Mouse (Mus musculus) brain, embryonic 18.5 days (tissue): ENCODE results near the gene B4galt7.
"Not testable (repeated sequence)": the region's sequence is repeated elsewhere in the genome, so short reads cannot be mapped to it uniquely, and the experiment has no call there.

Experiments
- DNase-seq: peaks from one replicate; pipeline ENCODE4 v3.0.0-alpha.2; 2012; ENCODE audit warnings: low read depth, low spot score

The B4galt7 gene

DNA sequence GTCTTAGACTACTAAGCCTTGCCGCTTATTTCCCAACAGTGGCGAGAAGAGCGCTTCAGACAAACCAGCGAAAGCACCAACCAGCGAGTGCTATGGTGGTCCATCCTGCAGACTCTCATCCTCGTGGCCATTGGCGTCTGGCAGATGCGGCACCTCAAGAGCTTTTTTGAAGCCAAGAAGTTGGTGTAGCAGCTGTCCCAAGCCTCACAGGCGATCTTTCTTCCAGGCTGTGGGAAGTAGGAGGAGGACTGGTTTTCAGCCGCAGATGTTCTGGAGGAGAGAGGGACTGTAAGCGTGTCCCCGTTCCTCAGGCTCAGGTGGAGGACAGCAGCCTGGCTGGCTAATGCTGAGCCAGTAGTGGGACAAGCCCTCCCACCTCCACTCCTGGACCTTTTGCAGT is 2.9 kb upstream of the B4galt7 start:
- no peak for DNase-seq

DNA sequence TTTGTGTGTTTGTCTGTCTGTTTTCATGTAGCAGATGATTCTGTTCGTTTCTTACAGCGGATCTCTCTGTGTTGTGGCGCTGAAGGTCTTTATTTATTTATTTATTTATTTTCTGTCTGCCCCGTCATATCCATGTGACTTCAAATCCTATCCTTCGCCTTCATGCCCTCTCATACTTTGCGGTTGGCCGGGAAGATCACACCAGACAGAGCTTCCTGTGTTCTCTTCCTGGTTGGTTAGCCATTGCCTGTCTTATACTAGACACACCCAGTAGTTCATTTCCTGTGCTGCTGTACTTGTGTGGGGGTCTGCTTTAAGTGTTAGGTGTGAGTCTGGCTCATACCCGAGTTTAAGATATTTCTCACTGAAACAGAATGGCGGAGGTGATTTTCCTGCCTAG is 961 bp downstream of the B4galt7 start:
- no peak for DNase-seq

- no peak for DNase-seq
Observed at GRCm38 (mm10) chr13:55601611-55602010, 1.9 kb downstream of the B4galt7 start.

DNA sequence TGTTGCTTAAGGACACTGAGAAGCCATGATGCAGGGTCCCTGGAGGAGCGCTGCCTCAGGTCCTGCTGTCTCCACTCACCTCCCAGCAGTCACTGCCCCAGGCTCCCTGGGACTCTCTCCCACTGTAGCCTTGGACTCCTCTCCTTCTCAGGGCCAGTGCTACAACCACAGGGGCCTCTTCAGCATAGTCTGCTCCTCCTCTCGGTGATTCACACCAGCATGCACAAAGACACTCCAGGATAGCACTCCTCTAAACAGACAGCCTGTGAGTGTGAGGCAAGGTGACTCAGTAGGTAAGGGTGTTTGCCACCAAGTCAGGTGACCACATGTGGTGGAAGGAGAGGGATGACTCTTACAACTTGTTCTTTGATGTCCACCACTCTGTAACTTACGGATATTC is 4.9 kb downstream of the B4galt7 start:
- DNase-seq: no peak

DNA sequence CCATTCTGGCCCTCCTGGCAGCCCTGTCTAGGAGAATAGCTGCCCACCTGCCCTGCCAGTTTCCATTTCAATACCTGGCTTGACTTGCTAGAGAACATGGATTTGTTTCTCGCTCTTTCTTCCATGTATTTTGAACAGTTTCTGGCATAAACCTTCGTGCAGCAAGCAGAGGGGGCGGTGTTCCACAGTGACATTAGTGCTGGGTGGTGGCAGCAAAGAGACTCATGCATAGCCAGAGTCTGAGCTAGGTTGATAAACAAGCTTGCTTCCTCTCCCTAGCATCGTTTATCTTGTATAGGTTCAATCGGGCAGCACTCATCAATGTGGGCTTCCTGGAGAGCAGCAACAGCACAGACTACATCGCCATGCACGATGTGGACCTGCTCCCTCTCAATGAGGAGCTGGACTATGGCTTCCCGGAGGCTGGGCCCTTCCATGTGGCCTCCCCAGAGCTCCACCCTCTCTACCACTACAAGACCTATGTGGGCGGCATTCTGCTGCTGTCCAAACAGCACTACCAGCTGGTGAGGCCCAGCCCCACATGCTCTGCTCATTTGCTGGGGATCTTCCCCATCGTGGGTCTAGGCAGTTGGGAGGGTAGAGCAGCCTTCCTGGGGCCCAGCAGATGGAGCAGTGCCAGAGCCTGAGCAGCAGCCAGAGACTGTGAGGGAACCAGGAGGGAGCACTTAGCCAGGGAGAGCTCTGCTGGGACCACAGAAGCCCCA is 7.4 kb downstream of the B4galt7 start:
- DNase-seq: no peak

- DNase-seq: no peak
Observed at GRCm38 (mm10) chr13:55607624-55608006, 7.9 kb downstream of the B4galt7 start.

GRCm38 (mm10) chr13:55611996-55612395 is 12.3 kb downstream of the B4galt7 start:
- DNase-seq: no peak

- no peak for DNase-seq
Observed at GRCm38 (mm10) chr13:55613471-55613870, 13.8 kb downstream of the B4galt7 start.

DNA sequence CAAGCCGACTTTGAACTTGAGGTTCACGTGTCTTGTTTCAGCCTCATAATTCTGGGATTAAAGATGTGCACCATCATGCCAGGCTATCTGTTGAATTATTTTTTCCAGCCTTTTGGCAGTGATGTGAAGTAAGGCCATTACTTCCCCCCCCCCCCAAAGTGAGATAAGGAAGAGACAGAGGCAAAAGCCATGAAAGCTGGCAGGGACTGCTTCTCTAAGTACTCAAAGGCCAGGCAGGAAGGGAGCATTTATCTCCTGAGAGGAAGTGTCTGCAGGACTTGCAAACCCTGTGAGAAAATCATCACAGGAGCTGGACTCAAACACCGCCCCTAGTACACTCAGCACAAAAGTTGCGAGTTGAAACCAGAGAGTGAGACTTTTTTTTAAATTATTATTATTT is 19.6 kb downstream of the B4galt7 start:
- no peak for DNase-seq

DNA sequence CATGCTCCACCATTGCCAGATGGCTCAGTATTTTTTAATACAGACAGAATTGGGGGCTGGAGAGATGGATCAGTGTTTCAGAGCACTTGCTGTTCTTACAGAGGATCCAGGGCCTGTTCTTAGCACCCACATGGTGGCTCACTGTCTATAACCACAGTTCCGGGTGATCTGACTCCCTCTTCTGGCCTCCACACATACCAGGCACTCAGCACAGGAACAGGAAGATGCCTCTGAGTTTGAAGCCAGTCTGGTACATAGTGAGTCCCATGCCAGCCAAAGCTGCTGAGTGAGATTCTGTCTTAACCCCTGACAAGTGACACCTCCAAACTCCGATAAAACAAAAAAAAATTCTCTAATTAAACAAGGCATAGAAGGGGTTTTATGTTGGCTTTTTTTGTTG is 20.6 kb downstream of the B4galt7 start:
- no peak for DNase-seq

DNA sequence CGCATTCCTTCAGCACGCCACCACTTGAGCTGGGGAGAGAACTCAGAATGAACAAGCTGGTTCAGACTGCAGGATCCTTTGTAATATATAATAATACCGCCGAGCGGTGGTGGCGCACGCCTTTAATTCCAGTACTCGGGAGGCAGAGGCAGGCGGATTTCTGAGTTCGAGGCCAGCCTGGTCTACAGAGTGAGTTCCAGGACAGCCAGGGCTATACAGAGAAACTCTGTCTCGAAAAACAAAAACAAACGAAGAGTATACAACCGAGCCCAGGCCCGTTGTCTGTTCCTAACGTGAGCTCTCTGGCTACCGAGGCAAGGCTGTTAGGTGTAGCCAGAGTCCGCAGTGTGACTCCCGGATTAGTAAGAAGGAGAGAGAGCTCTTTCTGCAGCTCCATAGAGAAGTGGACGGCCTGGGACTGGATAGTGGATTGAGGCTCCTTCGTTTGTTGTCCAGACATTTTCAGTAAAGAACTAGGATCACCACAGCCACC is 22.5 kb downstream of the B4galt7 start:
- DNase-seq: not testable (repeated sequence)

DNA sequence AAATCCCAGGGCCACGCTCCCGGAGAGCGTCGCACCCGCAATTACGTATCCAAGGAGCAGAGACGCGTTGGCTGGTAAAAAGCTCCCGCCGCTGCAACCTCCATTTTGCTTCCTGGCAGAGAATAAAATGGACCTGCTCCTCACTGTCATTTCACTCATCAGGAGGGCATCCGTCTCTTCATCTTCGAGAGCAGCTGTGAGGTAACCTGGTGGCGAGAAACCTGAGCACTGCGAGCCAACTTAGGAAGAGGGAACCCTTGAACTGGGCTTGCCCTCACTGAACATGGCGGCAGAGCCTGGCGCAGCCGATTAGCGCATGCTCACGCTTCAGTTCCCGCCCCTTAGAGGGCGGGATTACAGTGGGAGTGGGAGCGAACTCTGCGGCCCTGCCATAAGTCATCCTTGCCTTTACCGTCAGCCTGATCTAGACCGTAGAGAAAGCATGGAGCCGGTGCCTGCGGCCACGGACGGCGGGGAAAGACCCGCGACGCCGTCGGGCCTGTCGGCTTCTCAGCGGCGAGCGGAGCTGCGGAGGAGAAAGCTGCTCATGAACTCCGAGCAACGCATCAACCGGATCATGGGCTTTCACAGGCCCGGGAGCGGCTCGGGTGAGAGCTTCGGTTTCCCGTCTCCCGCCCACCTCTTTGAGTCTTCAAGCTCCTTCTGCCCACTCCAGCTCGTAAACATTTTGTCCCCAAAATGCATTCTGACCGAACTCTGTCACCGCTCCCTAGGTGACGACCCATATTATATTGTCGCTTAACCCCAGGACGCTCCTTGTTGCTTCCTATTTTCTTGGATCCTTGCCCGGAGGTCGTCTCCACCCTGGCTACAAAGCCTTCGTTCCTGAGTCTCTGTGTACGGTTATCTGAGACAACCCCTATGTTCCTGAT is 23.2 kb downstream of the B4galt7 start, which contains the start of gene Caml:
TSS of gene Caml (plus strand) at position 357 of the 893 bp plus-strand sequence.
- DNase-seq: peak; percentile 86

DNA sequence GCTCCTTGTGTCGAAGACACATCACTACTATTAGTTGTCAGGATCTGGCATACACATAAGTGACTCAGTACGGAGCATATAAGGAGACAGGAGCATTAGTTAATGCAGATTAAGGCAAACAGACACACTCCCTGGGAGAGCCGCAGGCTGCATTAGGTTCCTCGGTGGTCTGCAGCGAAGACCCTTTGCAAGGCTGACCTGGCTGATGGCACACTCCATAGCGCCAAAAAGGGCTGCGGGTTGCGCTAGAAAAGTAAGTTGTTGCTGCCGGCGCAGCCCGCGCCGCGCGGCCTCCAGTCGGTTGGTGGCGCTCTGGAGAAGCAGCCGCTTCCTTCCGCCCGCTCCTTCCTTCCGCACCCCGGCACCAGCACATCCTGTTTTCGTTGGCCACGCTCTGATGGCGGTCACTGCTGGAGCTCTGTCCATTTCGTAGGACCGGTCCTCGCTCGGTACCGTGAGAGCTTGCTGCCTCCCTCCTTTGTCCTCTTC is 35.0 kb downstream of the B4galt7 start, which contains the start of gene Ddx46:
TSS of gene Ddx46 (plus strand) at position 389 of the 489 bp plus-strand sequence.
- DNase-seq: peak; percentile 61

- no peak for DNase-seq
Observed at GRCm38 (mm10) chr13:55635146-55635571, 35.5 kb downstream of the B4galt7 start.

DNA sequence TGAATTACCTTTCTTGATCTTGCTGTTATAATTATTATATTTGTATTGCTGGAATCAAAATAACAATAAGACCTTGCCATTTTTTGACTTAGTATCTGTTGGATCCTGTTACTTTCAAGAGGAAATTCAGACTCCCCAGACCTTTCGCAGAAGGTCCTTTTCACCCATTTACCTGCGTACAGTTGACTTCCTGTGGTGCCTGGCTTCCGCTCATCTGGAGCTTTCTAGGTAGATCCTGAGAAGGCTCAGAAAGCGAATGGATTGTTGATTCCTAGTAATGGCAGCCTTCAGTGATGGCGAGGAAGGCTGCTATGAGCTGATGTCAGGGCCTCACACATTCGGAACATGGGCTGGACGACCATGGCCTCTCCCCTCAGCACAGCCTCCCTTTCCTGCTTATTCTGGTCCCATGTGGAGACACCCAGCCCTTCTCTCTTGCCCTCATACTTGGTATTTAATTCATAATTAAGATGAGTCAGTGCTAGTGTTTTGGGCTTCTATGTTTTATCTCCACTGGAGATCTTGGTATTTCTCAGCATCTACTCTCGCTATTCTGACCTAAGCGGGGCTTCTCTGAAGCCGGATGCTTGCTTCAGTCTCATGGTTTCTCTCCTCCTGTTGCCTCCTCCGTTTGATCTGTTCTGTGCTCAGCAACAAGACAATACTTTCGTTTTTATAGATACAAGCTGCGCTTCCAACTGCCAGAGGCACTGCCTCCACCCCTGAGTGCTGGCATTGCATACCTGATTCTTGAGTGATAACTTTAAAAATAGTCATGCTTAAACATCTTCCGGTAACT is 36.7 kb downstream of the B4galt7 start:
- no peak for DNase-seq

DNA sequence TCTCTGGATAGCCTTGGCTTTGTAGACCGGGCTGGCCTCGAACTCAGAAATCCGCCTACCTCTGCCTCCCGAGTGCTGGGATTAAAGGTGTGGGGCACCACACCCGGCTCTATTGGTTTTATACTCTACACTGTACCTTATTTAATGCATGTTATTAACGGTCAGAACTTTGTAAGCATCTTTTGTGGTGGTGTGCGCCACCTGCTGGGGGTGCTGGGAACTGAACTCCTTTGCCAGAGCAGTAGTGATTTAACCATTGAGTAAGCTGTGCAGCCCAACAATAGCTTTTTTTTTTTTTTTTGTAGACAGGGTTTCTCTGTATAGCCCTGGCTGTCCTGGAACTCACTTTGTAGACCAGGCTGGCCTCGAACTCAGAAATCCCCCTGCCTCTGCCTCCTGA is 40.8 kb downstream of the B4galt7 start:
- peak; percentile 10 for DNase-seq

DNA sequence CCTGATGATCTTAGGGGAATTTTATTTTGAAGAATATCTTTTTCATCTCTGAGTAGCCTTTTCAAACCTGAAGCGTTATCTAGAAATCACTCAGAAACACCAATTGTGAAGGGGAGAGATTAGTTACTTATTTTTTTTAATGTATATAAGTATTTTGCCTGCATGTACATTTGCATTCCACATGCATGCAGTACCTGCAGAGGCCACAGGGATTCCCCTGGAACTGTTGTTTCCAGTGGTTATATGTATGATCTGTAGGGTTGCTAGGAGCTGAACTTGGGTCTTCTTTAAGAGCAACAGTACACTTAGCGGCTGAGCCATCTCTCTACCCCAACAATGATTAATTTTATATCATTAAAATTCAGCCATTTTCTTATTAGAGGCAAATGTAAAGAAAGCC is 44.8 kb downstream of the B4galt7 start:
- no peak for DNase-seq

GRCm38 (mm10) chr13:55650098-55650497 is 50.4 kb downstream of the B4galt7 start:
- no peak for DNase-seq

GRCm38 (mm10) chr13:55650980-55651379 is 51.3 kb downstream of the B4galt7 start:
- no peak for DNase-seq
